Mouse (Mus musculus) limb, embryonic 12.5 days (tissue): ENCODE results near the gene Eif4g3. TPM values are rescaled to one million over a fixed set of nuclear protein-coding genes. Genes with fewer than 3 reads are reported as not detected.

Source experiments
- microRNA-seq: library from miRNA; unstranded; fragments of <30 nt; microRNA quantifications from one replicate; pipeline ENCODE4, GENCODE M21; 2017
- polyA plus RNA-seq: library from polyadenylated mRNA; unstranded; fragments of >200 nt; fragmentation: Nextera tagmentation; extraction: Ambion mirVana; gene quantifications from 2 replicates; pipeline ENCODE4 v1.2.1, GENCODE M21; 2016

Gene Eif4g3
- polyA plus RNA-seq, 1 experiment from 2014 or later = 48.2 TPM

Small RNA genes lying within 50 kb of the gene (microRNA-seq; reads per million reads assigned to microRNA genes)
- 2.3 reads per million, percentile 2 among the genes with 10 or more reads in this experiment for gene Mir6399

Other genes starting within 250 kb of the Eif4g3 start
- 2.3 and 4.3 TPM in 2 replicates for gene Alpl, start 196.6 kb upstream of the Eif4g3 start, polyA plus RNA-seq
- gene Ece1, start 130.8 kb upstream of the Eif4g3 start, polyA plus RNA-seq = 23.9 and 24.5 TPM in 2 replicates
- gene Hp1bp3, start 223.3 kb downstream of the Eif4g3 start, polyA plus RNA-seq = 193 and 207 TPM in 2 replicates